In the genomic region with DNA sequence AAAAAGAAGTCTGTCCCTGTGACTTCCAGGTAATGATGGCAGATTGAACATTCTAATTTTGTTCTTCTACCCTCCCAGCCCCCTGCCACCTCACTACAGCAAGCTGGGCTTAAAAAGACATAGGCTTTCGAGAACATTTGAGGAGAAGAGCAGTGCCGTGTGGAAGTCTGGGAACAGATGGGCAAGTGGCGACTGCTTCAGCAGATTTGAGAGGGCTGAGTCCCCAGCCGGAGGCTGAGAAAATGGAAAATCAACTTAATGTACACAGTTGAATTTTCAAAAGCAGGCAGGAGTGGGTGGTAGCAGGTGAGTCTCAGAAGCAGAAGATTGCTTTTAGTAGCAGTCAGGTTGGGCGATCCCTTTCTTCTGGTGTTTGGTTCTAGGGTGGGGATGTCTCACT, we compare ENCODE assay signal across 8 mouse cellular contexts.
"Had no signal": no experiment of that assay in that cellular context is flagged by ENCODE, and none has a peak within 500 bp of the region (broad histone marks: within the 10 kb centered on the region; RNA-seq: fewer than 3 reads in every experiment).

No protein-coding gene starts in this region.

- DNase-seq: kidney, adult 8-10 months; kidney, postnatal 25 days; layer of hippocampus, adult 9-11 months; lung, adult 2 months; lung, postnatal 36 days had no signal

- ATAC-seq: intestine, postnatal 0 days; lung, postnatal 0 days; midbrain, embryonic 13.5 days had no signal
